Mouse (Mus musculus) adipocyte (in vitro differentiated cells): Measurements from ENCODE around the gene Thada.

Source experiments
- DNase-seq: peaks from one replicate; pipeline ENCODE4 v3.0.0-alpha.2; 2016; ENCODE audit warnings: low spot score

The Thada gene

DNA sequence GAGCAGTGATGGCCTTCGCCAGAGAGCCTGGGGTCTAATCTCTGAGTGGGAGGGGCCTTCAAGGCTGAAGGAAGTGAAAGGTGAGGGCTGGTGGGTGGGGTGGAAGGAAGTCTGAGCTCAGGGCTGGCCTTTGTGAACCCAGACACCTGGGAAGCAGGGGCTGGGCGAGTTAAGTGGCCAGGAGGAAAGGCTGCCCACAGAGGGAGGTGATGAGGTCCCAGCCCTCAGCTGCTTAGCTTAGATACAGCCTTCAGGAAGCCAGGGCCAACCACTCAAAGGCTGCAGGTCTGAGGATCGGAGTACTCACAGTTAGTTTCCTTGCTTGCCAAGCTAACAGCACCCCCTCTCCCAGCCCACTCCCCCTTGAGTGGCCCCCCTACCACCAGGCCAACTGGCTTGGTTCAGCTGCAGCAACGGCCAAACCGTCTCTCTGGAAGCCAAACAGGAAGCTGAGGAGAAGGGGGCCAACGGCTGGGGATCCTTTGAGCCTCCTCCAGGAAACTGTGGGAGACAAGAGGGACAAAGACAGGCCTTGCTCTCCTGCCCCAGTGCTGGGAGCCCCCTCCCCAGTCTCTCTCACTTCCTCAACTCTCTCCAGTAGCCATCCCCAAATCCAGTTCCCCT lies 304.7 kb downstream of the Thada start:
- no peak for DNase-seq

DNA sequence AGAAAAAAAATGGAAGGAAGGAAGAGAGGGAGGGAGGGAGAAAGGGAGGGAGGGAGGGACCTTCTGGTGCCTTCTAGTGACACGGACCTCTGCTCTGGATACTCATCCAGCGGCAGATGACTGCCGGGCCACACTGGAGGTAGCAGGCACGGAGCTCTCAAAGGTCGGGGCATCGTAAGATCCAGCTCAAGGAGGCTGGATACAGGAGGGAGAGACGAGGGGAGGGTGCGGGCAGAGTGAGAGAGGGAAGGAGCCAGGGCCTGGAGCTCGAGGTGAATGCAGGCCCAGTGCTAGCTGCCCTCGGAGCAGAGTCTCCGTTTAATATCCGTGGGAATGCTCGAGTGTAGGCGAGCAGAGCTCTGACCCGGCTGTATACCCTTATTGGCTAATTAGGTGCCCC lies 307.1 kb downstream of the Thada start:
- no peak for DNase-seq

DNA sequence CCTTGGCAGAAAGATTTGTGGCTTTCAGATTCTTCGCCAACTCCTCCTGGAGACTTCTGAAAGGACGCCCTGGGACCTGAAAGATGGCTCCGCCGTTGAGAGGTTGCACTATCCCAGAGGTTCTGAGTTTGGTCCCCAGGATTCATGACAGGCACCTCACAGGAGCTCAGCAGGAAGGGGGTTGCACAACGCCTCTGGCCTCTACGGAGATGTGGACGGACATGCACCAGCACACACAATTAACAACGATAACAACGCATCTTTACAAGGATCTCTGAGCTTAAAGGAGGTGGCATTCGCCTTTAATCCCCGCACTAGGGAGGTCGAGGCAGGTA lies 307.6 kb downstream of the Thada start:
- DNase-seq: no peak

DNA sequence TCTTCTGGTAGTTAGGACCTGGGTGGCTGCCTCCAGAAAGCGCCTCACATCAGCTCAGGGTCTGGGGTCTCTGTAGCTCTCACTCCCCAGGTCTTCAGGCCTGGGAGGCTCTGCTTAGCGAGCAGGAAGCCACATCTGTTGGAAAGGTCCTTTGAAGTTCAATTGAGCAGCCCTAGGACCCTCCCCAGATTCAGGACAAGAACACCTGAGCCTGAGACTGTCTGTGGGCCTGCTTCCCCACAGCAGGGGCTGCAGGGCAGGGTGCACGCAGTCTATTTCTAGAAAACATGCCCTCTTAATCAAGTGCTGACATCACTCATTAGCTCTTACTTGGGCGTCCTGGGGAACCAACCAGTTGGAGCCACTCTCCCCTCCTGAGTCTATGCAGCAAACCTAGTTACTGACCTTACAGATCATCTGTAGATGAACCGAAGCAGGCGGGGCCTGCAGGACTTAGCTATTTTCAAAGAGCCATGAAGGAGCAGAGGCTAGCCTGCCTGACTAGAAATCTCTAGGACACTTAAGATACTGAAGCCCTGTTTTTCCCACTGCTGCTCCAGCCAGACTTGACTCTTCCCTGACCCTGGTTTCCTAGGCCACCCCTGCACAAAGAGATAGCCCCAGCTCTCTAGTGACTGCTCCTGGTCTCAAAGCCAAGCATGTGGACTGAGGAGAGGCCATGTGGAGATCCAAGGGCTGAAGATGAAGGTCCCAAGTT lies 308.1 kb downstream of the Thada start:
- DNase-seq: no peak

DNA sequence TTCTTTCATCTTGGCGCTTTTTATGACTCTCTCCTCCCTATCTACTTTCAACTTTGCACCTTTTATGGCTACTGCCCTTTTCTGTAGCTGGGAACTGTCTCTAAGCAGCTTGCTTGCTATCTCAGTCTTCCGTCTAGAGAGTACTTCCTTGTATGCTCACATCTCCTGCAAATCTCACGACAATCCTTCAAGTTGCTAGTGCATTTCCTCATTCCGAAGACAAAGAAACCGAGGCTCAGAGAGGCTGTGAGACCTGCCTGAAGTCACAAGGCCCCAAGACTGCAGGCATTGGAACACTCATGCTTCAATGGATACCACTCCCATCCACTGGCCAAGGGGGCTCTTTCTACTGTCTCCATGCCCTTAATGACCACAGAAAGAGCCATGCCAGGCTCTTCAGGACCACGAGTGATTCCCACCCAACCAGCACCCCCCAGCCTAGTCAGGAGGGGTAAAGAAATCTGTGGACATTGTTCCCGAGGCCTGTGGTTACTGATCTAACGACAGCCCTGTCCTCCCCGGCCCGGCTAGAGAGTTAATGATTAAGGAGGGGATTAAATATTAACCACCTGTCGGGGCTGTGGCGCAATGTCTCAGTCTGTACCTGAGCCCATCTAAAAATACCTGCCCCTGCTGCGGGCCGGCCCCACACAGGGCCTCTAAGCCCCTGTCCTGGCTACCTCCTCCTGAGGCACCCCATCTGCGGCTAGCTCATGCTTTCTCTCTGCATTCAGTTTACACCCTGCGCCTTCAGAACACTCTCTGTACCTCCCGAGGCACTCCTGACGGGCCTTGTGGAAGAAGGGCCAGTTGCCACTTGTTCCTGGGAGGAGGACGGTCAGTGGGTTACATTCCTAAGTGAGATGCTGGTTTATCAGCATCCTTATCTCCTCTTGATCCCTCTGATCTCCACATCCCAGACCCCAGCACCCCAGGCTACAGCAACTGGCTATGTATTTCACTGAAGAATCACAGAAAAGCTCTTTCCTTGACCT lies 309.0 kb downstream of the Thada start:
- DNase-seq: no peak

DNA sequence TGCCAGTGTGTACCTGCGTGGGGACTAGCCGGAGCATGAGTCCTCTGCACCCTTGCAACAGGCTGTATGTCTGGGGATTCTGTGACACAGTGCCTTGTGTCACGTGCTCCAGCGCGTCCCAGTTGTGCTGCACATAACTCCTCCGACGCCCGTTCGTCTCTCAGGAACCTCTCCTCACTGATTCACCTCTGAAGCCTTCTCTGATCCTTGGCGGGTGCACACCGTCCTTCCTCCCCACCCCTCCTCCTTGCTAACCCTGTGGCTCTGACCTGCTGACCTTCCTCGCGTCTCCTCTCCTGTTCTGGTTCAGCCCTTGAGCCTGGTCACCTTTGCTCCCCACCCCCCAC lies 309.8 kb downstream of the Thada start:
- no peak for DNase-seq

DNA sequence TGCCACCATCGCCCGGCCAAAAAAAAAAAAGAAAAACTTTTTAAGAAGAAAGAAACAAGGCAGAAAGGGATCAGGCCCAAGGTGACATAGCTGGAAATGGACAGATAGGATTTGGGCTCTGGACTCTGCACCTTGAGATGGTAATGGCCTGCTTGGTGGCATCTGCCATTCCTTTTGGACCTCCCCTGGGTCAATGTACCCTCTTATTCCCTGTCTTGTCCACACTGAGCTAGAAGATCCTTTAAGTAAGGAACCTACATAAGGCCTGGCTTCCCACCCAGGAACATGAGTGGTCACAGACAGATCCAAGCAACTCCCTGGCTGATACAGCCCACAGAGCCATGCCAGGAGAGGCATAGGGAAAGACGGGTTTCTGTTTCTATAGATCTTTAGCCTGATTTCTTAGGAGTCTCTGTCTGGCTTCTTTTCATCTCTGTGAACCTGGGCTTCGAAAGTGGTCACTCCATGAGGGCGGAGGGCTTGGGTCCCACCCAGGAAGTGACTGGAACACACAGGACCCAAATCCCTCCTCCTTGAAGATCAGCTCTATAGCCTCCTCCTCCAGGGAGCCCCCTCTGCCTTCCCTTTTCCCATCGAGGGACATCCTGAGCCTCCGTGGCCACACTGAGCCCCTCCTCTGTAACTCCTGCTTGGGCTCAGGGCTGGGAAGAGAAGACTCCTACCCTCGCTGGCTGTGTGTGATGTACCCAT lies 310.3 kb downstream of the Thada start:
- no peak for DNase-seq

DNA sequence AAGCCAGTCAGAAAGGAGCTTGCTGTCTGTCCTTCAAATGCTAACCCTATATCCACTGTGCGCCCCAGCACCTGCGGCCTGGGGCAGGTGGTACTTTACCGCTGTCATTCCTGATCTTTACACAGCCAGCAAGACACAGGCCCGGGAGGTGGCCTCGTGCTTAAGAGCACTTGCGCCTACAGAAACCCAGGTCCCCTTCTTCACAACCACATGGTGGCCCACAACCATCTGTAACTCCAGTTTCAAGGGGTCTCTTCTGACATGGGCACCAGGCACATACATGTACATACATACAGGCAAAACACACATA lies 311.0 kb downstream of the Thada start:
- DNase-seq: no peak

DNA sequence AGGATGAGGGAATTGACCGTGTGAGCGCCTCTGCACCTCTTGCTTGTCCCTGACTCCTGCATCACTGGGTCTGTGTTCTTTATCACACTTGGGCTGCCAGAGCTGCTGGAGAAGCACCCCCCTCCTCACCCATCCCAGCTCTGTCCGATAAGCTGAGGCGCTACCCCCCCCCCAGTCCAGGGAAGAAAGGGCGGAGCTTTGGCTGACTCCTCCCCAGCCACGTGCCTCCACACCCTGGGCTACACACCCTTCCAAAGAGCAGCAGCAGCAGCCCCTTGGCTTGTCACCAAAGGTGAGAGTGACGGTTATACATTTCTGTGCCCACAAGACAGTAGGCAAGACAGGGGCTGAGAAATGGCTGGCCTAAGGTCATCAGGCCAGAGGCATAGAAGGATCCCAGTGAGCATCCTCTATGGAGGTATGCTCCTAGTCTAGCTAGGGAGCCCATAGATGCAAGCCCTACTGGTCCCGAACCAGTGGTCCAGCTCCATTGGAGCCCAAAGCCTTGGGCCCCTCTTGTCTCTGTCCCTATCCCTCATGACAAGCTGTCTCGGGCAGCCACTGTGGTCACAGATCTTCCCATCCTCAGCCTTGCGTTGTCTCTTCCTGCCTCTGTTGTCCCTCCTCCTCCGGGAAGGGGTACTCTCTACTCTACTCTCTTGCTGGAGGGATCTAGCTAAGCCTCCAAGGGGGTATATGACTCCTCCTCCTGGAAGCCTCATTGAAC lies 311.5 kb downstream of the Thada start:
- DNase-seq: no peak

DNA sequence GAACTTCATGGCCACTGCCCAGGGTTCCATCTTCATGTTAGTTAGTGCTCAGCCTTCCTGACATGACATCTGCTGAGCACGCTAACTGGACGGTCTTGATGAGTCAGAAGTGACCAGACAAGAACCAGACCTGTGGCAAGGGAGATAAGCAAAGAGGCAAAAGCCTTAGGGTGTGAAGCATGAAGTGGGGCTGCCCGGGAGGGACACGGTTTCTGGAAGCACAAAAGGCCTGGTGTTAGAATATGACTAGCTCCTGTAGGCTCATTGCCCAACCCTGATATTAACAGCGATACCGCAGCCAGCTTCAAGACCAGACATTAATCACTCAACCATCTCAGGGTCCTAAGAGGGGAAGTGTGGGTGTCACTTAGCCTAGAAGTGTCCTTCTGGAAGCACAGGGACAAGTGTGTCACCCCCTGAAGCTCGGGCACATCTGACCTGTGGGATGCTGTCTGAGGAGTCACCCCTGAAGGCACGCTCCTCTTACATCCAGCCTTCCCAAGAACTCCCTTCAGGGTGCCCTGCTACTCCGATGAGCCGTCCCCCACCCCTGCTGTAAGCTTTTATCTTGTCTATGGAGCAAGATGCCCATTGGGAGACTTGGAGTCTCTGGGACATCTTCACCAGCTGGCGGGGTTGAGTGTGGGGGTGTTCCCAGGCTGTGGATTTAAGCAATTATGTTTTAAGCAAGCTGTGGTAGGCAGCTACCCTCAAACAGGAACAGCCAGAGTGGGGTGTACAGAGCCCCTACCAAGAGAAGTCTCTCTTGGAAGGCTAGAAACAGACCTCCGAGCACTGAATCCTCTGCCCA lies 312.8 kb downstream of the Thada start:
- no peak for DNase-seq

DNA sequence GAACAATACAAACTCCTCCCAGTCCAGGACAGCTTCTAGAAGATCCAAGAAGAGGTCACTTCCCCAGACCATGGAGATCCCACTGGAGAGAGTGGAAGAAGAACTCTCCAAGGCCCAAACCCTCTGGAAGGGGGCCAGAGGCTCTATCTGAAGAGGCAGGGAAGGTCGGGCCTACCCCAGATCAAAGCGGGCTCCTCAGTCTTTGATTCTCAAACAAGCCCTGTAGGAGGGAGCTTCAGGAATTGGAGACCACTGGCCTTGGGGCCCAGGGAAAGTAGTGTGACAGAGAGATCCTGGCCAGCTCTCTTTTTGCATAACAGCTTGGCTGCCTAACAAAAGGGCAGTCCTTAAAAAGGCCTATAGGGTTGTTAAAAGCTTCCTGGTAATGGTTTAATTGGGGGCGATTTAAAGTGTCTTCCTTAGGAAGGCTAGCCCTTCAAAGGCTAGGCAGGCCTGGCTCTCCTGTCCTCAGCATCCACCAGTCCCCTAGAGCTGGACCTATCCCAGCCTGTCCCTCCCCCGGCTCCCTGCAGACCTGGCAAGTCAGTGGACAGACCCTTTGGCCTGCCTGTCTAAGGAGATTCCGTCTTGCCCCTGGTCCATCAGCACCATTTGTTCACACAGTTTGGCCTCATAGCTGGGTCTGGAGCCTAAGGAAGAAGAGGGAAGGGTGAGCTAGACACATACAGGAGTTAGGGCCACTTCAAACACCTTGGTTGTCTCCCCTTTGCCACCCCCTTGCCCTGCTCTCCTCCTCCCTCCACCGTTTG lies 313.6 kb downstream of the Thada start:
- DNase-seq: peak; percentile 50

DNA sequence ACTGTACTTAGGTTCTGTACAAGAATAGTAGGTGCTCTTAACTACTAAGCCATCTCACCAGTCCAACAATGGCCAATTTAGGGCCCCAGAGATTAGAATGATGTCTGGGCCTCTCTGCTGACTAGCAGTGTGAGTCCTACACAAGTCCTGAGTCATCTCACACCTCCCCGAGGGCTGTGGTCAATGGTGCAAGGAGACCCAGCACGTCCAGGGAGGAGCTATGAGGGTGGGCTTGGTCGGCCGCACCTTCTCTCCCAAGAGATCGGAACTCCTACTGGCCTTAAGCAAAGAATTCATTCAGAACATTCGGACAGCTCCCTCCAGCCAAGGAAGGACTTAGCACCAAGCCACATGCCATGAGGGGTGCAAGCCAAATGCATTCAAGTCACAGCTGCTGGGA lies 314.7 kb downstream of the Thada start:
- DNase-seq: no peak

DNA sequence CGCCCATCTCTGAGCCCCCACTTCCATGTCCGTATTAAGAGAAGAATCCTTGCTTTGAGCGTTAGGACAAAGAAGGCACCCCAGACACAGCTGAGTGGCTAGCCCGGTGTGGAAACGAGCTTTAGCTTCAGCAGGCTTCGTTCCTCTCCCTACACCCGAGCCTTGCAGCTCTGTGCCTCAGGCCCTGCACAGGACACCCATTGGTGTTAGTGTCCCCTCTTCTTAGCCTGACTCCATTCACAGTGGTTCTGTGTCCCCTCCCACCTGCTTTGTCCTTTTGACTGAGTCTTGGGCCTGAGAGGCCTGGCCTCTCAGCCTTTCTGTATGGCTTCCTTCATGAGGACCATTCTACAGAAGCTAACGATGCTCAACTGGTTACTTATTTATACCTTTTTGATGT lies 315.7 kb downstream of the Thada start:
- no peak for DNase-seq

DNA sequence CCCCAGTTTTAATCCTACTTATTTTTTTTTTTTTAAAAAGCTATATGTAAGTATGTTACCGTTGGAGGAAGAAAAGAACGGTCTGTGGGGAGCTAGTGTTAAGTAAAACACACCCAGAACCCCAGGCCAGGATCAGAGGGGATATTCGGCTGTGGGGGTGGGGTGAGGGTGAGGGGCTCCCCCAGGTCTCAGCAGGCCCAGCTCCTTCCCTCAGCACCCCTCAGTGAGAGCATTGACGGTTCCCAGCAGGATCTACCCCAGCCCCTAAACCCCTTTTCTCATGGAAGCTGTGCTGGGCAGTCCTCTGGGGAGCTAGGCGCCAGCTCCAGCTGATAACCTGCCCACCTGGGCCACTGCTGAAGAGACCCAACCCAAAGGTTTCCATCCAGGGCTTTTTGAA lies 316.4 kb downstream of the Thada start:
- no peak for DNase-seq

DNA sequence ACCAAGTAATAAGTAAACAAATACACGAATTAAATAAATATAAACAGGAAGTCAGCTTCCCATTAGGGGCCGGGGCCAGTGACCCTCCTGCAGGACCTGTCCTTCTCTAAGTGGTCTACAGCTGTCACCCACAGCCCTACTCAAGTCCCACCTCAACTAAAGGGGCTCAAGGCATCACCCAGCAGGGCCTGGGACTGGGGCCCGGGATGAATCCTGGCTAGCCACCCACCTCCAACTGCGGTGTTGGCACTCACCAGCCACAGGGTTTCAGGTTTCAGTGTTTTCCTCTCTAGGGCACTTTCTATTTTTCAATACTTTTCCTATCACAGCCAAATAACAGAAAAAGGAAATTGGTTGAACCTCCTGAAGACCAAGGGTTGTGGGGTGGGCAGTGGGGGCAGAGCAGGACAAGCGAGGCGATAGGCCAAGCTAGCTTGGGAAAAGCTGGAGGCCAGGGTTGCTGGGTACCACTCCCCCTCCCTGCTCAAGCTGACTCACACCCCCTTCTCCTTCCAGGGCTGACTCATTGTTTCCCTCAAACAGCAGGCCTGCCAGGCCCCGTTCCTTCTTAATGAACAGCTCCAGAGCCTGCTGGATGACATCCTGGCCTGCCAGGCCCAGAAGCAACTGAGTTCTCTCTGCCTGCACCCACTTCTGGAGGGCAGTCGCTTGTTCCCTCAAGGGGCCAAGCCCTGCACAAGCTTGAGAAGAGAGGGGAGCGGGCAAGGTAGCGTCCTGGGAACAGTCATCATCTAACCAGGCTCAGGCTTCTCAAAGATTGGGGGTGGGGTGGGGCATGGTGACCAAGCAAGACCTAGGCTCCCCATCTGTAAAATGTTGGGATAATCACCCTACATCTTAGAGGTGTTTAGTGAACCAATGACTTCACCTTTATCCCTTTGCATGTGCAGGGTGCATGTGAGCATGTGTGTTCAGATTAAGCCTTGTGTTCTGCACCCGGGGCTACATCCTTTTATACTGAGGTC lies 317.2 kb downstream of the Thada start:
- DNase-seq: peak; percentile 93

DNA sequence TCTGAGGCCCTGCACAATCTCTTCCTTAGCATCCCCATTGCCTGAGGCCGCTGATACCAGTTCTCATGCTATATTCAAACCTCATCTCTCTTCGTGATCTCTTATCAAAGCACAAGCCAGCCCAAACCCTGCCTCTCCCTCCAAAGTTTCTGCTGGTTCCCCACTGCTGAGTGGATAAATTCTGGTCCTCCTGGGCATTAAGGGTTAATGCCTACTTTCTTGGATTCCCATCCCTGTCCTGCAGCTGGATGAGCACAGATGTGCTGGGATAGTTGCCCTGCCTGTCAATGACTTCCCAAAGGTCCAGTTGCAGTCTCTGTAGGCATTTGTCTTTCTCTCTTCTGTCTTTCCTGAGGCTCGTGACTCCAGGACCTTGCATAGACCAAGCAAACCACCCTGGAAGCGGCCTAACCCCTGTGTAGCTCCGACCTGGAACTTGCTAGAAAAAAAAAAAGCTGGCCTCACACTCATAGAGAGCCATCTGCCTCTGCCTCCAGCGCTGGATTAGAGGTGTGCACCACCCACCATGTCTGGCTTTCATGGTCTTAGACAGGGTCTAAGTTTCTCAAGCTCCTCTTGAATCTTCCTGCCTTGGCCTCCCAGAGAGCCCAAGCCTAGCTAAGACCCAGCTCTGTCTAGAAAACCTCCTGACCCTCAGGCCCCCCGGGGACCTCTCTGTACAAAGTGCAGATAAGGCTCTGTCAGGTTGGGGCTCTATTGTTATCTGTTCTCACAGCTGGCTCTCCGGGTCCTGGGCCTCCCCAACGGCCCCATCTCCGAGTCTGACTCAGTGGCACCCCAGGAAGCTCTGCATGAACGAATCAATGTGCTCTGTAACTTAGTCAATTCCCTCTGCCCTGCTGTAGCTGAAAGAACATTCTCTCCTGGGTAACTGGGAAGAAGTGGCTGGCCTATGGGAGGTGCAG lies 318.6 kb downstream of the Thada start:
- no peak for DNase-seq

DNA sequence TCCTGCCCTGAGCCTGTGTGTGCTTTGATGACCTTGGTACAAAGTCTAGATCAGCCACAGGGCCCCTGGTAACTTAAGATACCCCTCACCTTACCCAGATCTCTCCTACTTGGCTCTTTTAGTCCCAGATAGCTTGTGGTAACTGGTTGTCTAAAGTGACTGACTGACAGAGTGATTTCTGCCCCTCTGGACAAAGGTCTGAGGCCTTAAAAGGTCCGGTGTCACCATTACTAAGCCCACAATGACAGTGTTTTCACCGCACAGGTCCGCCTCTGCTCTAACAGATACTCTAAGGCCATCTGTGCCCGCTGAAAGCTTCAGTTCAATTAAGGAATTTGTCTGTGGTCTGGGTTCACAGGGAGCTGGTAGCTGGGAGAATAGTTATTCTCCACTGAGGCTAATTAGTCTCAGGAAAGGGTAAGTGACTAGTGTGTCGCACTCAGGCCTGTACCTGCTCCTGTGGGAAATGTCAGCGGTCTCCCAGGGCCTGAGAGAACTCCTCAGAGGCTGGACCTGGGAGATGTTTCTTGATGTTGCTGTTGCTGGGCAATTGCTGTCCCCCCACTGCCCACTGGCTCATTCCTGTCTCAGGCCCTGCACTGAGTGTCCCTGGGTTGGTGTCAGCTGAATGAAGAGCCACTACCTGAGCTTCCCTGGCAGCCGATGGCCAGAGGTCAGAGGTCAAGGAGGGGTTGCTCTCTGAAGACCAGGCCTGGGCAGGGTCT lies 319.4 kb downstream of the Thada start:
- DNase-seq: no peak
